Mouse (Mus musculus) kidney, postnatal 10 days (tissue): ENCODE measurements at regions not wholly inside any gene's neighbourhood (a gene's known extent, or its start where the extent isn't known, plus 50 kb on each side); places are given as distances from the start of the nearest gene placed in this dataset.
"Not testable (repeated sequence)": the region's sequence is repeated elsewhere in the genome, so short reads cannot be mapped to it uniquely, and the experiment has no call there.

ENCODE experiments used
- DNase-seq: peaks from one replicate; pipeline ENCODE4 v3.0.0; 2021; ENCODE audit warnings: mixed read lengths

DNA sequence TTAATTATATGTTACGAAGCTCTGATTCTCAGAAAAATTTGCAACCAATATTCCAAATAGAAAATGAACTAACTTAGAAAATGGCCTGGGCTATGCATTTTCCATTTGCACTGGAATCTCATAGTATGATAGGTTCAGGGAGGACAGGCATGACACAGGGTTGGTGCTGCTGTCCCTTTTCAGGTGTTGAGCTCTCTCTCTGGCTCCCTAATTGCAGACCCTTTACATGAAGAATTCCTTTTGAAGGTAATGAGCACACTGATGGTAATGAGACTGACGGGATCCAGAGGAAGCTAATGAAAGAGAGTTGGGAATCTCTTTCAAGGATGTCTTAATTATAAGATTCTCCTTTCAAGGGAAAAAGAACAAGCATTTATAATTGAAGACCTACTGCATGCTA, 87.6 kb downstream of the Serpinb8 start:
- DNase-seq: no peak

DNA sequence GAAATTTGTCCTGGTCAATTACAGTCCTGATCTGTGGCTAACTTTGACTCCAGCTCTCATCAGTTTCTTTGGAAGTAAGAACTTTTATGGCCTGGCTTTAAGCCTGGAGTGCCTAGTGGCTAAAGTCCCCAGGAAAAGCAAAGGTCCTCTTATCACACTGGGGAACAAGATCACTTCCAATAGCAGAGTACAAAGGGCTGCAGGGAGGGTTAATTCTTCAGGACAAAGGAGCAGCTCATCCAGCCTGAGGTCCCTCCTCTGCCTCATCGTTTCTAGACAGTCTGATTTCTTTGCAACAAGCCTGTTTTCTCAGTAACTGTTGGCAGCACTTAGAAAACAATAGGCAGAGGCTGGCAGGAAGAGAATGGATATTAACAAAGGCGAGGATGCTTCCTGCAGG, 107.1 kb downstream of the Serpinb8 start:
- DNase-seq: no peak

DNA sequence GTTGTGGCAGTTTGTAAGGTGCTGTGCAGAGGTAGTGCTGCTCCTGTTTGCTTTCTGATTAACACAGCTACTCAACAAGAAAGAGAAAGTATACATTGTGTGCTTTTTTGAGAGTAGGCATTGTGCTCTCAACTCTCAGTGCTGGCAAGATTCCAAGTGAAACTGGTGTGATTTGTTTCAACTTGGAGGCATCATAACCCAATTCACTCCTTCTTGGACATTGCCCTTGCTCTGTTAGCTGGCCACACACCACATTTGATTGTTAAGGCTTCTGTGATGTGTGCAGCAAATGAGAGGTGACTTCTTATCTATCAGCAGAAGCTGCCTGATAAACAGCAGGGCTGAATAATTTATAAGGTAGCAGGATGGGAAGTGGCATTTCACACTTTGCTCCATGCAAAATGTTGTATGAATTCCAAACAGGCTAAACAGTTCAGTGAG, 116.3 kb downstream of the Serpinb8 start:
- no peak for DNase-seq

DNA sequence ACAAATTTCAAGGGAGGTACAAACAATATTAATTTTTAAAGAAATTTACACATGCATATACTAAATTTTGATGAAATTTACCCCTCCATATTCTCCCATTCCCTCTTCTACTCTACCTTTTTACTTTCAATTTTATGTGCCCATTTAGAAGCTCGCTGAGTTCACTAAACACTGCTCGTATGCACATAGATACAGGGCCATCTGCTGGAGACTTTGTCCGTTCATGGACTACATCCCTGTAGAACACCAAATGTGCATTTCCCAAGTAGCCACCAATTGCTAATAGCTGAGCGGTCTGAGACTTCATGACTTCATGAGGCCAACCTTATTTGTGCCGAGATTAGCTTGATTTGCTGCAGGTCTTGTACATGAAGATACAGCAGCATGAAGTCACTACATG, 118.8 kb downstream of the Serpinb8 start:
- no peak for DNase-seq

DNA sequence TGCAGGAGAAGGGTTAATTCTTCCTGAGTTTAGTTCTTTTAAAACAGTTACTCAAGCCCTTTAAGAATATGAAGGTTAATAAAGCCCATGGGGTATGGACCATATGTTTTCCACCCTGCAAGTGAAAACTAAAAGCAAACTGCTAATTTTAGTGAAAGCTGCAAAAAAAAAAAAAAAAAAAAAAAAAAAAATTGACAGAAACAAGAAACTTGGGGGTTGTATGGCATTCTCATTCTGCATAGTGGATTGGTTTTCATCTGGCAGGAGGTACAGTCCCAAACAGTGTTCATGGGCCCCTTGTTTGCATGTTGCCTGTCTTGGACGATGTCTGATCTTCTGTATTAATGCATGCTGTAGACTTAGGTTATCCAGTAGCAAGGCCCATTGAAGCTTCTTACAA, 125.1 kb downstream of the Serpinb8 start:
- DNase-seq: no peak

DNA sequence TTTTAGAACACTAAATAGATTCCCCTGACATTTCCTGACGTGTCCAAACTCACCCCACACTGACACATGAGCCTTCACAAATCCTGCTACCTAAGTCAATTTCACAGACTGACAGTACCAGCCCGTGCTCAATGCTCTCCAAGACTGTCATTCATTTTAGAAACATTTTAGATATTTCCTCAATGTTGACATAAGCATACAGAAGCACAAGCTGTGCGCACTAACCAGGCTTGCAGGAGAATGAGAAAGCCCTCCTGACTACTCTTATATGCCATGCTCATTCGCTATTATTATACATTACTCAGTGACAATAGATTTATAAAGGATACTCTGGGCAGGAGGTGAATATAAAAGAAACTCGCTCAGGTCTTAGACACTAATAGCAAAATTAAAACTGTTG, 129.5 kb downstream of the Serpinb8 start:
- no peak for DNase-seq

DNA sequence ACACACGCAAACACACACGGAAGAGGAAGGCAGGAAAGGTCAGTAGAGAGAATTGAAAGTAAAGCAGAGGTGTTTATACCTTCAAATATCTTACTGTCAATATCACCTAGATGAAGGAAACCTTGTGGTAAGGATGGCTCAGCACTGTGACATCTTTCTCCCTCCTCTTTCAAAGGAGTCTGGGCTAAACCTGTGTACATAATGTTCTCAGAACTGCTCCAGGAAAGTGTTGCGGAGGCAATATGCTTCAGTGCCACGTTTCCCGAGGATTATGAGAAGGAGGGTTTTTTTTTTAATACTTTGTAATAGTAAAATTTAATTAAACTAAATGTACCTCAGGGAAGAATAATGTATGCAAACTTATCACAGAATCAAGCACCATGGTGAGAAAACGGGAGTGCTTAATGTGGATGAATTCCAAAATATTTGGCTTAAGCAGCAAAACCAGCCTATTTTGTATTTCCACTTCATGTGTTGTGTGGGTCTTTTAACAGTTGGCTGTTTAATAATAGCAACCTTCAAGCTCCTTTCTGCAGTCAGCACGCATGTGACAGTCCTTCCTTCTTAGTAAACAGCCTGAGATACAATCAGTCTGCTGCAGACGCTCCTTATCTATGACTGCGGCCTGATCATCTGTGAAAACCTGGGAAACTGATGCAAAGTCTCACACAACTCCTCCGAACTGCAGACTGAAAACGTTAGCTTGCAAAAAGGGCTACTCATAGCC, 138.5 kb downstream of the Serpinb8 start:
- no peak for DNase-seq

DNA sequence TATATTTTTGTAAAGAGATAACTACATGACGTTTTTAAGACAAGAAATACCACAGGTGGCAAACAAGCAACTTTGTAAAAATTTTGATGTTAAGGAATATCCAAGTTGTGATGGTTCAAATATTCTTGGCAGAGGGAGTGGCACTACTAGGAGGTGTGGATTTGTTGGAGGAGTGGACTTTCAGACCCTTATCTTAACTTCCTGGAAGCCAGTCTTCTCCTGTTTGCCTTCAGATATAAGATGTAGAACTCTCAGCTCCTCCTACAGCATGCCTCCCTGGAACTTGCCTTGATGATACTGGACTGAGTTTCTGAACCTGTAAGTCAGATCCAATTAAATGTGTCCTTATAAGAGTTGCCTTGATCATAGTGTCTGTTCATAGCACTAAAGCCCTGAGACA, 175.5 kb downstream of the Serpinb8 start:
- no peak for DNase-seq

DNA sequence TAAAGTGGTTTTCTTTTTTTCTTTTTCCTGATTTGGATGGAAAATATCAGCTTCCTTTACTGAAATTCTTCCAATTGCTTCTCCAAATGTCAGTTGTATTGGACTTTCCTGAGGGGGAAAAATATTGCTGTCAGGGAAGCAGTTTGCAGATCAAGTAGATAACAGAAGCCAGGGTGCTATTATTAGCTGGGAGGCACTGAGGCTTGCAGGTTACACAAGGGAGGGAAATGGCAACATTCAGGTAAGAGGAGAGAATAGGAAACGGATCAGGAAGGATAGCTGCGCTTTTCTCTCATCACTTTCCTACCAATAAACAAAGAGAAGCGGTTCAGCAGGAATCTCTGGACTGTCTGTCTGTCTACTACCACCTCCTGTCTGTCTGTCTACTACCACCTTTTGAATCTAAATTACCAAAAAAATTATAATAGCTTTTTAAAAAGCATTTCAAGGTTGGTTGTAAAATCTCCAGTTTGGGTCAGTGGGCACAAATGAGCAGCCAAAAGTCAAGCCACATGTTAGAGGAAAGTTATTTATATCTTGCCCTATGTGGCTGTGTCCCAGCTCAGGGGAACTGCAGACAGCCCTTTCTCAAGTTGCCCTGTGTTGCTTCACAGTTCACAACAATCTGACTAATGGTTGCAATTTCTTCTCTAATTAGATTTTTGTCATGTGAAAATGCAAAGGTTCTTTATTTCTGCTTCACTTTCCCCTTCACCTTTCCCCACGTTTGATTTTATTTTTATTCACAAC, 177.6 kb downstream of the Serpinb8 start:
- no peak for DNase-seq

DNA sequence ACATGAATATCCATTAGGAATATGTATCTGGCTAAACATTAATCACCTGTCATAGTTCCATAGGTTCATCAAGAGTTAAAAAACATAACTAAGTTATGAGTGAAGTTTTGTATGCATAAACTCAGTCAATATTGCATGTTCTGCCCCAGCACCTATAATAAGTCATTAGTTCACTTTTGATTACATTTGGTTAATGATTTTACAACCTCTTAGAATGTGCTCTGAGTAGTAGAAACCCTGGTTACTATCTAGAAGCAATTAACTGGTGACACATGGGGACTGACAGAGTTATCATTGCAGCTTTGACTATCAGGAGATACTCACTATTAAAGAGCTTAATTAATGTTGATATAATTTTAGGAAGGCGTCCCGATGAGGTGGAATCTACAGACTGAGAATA, 183.2 kb downstream of the Serpinb8 start:
- DNase-seq: no peak

DNA sequence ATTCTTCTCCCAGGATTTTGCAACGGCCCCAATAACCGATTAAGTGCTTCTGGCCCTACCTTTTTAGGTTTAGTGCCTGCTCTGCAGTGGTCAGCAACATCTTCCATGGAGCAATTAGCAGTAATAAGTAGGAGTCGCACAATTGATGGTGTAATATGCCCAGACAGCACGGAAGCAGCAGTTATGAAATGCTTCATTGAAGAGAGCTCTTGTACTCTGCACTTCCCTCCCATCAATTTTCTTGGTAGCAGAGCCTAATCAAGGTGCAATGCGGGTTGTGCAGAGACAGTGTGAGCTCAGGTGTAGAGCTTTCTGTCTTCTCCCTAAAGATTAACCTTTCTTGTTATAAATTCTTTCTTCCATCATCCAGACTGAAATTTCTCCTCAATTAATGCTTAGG, 193.3 kb downstream of the Serpinb8 start:
- no peak for DNase-seq

DNA sequence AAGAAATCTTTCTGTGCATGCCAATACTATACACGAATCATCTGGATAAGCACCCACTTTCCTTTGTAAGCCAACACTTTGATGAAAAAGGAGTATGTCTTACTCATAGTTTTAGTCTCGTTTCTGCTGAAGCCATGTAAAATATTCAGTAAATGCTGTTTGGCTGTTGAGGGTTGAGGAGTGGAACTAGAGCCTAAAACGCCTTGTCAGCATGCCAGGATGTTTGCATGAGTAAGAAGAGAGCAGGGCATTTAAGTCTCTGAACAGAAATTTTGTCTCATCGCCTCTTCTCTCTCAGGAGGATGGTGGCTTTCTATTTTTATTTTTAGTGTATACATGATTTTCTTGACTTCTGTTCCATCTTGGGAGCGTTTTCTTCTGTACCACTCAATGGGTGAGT, 216.0 kb downstream of the Serpinb8 start:
- DNase-seq: no peak

DNA sequence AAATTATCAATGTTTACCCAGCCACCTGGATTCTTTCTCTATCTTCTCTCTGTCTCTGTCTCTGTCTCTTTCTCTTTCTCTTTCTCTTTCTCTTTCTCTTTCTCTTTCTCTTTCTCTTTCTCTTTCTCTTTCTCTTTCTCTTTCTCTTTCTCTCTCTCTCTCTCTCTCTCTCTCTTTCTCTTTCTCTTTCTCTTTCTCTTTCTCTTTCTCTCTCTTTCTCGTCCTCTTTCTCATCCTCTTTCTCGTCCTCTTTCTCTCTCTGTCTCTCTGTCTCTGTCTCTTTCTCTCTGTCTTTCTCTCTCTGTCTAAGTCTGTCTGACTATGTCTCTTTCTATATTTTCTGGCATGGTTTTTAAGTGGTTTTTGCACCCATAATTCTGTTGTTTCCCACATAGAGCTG, 217.6 kb downstream of the Serpinb8 start:
- not testable (repeated sequence) for DNase-seq

DNA sequence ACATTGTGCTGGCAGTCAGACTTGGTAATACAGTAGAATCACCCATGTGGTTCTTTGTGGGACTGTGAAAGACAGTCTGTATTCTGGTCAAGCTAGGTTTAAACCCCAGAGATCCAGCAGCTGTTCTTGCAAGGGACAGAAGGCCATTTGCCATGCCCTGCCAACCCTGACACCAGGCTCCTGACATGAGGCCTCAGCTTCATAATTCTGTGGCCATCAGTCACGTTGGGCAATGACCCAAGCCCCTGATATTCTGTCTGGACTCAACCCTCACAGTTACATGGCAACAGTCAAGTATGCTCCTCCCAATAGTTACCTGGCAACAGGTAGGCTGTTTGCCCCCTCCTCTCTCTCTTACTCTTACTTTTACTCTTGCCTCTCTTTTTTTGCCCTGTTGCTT, 221.3 kb downstream of the Serpinb8 start:
- no peak for DNase-seq

DNA sequence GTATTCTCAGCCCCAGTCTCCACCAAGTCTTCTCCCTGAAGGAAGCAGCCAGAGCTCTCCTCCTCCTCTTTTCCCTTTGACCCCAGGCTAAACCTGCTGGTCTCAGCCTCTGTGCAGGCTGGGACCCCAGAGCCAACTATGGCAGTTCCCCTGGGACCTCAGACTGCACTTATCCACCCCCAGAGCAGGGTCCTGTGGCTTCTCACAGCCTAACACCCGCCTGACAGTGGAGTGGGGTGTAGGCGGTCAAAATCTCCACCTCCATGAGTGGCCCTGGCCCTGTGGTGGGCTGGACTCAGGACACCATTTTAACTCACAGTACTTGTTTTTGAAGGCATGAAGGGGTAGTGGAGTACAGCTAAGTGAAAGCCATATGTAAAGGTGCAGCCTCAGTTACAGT, 222.1 kb downstream of the Serpinb8 start:
- no peak for DNase-seq

DNA sequence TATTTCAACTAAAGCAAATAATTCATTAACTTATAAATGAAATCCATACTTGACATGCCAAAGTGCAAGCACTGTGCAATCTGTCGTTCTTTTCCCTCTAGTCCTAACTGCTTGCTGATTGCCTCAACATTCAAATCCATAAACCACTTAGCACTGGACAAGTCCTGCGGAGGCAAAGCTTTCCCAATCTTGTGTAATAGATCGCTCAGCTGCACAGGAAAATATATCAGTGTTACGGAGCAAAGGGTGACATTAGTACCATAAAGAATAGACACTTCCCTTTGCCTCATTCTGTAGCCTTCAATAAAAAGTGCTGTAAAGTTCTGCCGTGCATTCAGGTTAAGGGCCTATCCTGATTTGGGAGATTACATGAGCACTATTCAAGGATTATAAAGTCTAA, 248.1 kb downstream of the Serpinb8 start:
- DNase-seq: no peak

DNA sequence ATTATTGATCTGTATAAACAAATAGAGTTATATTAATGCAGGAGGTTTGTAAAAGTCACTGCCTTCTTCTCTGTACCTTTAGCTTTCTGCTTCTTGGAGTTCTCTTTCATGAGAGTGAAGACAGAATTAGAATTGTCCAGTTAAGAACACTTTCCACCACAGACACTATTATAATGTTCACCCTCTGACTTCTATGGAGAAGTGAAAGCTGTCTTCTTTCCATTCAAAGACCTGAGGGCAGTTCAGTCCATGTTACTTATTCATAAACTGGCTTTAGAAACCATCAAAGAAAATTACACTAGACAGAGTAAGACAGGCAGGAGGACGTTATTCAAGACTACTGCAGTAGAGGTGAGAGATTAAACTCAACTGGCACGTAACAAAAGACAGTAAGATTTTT, 262.6 kb downstream of the Serpinb8 start:
- DNase-seq: no peak

DNA sequence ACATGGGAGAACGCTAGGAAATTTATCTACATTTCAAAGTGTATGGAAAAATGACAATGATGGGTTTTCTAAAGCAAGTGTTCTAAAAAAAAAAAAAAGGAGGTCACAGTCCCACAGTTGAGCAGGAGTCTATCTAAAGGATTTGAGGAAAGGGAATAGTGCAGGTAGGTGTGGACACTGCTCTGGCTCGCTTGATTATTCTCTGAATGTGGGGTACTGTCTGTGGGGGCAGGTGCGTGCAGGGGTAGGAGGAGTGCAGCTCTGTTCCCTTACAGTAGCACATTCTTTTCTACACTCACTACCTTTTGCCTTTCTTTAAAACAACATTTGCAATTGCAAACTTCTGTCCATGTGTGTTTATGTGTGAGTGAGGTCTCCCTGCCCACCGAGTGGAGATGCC, 263.2 kb downstream of the Serpinb8 start:
- DNase-seq: no peak

DNA sequence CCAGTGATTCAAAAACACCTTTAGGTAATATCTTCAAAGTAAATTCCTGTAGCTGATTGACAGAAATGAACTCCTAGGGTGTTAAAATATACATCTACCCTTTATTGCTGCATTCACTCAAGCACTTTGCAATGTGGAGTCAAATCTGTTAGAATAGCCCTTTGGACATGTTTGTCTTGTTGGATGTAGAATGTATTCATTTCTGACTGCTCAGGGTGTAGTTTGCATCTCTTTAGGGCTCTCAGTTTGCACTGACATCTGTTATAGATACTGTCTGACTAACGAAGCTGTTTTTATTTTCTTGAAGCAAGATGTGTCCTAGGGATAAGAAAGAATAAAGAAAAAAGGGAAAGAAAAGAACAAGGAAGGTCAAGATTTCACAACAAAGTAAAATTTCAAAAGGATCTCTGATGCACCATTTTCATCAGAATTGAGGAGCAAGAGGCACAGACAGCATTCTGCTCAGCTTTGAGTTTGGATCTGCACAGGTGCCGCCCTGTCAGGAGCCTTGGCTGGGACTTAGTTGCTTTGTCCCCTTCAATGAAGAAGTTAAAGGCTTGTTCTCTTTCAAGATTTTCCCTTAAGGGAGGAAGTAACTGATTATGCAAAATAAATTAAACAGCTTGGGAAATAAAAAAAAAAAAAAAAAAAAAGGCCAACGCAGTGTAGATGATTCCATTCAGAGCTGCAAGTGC, 308.1 kb downstream of the Serpinb8 start:
- DNase-seq: no peak

DNA sequence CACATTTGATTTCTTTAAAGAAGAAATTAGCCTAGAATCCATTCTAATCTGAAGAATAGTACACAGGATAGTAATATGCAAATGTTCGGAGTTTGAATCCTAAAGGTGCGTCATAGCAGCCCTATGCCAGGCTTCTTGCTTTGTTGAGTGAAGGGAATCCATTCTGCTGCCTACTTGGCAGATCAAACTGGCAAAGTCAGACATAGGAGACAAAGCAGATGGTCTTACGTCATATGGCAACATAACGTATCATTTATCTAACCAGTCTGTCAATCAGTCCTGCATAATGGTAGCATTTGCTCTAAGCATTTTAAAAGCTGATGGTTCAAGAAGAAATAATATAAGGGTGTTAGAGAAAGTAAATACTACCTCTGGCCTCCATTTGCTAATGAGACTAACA, 309.5 kb downstream of the Serpinb8 start:
- no peak for DNase-seq

DNA sequence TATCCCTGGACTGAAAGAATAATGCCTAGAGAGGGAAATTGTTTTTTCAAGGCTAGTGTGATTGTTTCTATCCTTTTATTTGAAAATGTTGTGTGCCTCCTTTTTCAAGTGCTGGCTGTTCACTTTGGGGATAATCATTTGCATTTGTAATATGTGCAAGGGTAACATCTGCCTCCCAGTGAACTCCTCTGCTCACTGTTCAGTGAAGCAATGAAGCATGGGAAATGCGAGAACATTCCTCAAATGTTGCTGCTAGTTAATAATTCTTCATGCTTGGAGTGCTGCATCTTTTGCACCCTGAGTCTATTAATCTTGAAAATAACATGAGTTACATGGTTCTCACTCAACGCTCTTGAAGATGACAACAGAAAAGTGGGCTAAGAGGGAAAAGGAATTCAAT, 310.6 kb downstream of the Serpinb8 start:
- no peak for DNase-seq

DNA sequence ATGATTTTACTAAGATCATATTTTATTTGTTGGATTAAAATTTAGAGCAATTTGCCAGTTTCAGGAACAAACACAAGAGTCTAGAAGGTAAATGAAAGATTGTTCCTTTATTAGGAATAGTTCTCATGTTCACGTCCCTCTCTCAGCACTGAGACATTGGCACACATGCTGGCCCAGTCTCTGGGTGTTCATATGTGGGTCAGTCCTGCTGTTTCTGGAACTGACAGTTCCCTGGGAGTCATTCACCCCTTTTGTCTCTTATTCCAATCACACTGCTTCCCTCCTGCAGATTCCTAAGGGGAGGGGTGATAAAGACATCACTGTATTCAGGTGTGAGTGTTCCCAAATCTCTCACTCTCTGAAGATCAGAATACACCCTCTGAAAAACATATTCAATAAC, 311.1 kb downstream of the Serpinb8 start:
- DNase-seq: no peak

DNA sequence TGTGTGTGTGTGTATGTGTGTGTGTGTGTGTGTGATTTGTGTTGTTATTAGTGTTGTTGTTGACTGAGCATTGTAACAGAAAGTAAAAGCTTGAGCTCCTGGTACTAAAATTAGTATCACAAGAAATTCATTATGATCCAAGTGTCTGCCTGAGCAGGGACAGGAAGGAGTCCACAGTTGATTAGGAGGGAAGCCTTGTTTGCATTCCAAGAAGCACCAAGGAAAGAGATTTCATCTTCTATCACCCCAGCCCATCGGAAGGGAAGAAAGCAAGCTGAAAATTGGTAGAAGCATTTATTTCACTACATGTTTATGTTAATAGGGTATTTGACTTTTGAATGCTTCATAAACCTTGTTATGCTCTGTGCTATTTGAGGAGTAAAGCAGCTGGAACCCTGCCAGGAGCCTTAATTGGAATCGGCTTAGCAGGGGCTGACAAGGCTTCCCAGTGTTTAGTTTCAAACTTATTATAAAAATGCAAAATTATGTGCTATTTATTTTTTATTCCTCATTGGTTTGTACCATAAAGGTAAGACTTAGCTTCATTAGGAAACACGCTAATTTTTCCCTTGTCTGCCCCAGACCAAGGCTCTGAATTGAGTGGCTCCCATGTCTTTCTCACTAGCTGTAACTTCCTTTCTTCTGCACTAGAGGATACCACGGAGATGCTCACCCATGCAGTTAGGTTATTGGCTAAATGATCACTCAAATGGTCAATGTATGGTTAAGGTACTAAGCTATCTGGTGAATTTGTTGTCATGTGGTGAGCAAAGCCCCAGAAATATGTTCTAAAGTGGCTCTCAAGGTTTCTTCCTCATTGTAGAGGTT, 318.6 kb downstream of the Serpinb8 start:
- peak; percentile 69 for DNase-seq
